Mouse (Mus musculus) v-Abl transformed pro-B cells (cell line): ENCODE results near the gene Rac1.

ENCODE experiments used
- in situ Hi-C, 2 experiments: fragments of 400-800 bp; cut with MboI; formaldehyde crosslinking; loops; one replicate each; pipeline ENCODE4 v1.15.1; 2025; ENCODE audit not compliant: unreplicated experiment in 2 of 2

Gene Rac1

GRCm38 (mm10) chr5:143464757-143465118 is 63.1 kb downstream of the Rac1 start:
- in situ Hi-C loops: no loop called here

- in situ Hi-C loops: no loop called here
Observed at GRCm38 (mm10) chr5:143464100-143464756, 63.6 kb downstream of the Rac1 start, which contains the start of gene Daglb. Gene Daglb (plus strand): TSS chr5:143464584.

- in situ Hi-C loops: no loop called here
Observed at GRCm38 (mm10) chr5:143463671-143464070, 64.2 kb downstream of the Rac1 start.
